Mouse (Mus musculus): Measurements from ENCODE around the gene Mtch1. TPM values are rescaled to one million over a fixed set of nuclear protein-coding genes. Genes with fewer than 3 reads are reported as not detected.
A peak's percentile ranks its signal among the peaks of the same experiment; 100 is the strongest.

The Mtch1 gene
- polyA plus RNA-seq, 1 experiment: 741 TPM

- Histone ChIP-seq H3K79me2 (ENCODE audit: control insufficient read depth, insufficient read depth) (no peaks in the 10 kb centered on the region), H3K36me3 (ENCODE audit: control insufficient read depth, insufficient read depth) (peaks cover 13% of the 10 kb centered on the region)
- TF ChIP-seq POLR2A (IDR thresholded peaks at IDR 0.05; ENCODE audit: insufficient read length, low read depth): no peak
- TF ChIP-seq E2F4 (IDR thresholded peaks at IDR 0.05; ENCODE audit: insufficient read depth): no peak
- TF ChIP-seq MYOG (IDR thresholded peaks at IDR 0.05; ENCODE audit: control insufficient read depth in 1 of 3, insufficient read depth in 1 of 3, insufficient read length in 2 of 3, low read depth in 2 of 3): no peak
- TF ChIP-seq CEBPB (IDR thresholded peaks at IDR 0.05; ENCODE audit: insufficient read depth, poor library complexity, severe bottlenecking): no peak
- no peak for TF ChIP-seq MAX (IDR thresholded peaks at IDR 0.05; ENCODE audit: low read depth)
- no peak for TF ChIP-seq REST (IDR thresholded peaks at IDR 0.05; ENCODE audit: insufficient read depth, insufficient read length)
- no peak for TF ChIP-seq POLR2AphosphoS2 (IDR thresholded peaks at IDR 0.05; ENCODE audit: insufficient read length, low read depth)
- TF ChIP-seq TCF3 (IDR thresholded peaks at IDR 0.05; ENCODE audit: insufficient read length, low read depth): no peak
- TF ChIP-seq SRF (IDR thresholded peaks at IDR 0.05; ENCODE audit: control insufficient read depth, insufficient read length, low read depth): no peak
- TF ChIP-seq MYOD1 (IDR thresholded peaks at IDR 0.05; ENCODE audit: control insufficient read depth in 1 of 3, insufficient read length in 2 of 3, low read depth in 2 of 3): no peak
- TF ChIP-seq USF1 (IDR thresholded peaks at IDR 0.05; ENCODE audit: low read depth): no peak
- TF ChIP-seq TCF12 (IDR thresholded peaks at IDR 0.05; ENCODE audit: insufficient read depth, poor library complexity, severe bottlenecking): no peak
These were observed 17.5 kb downstream of the Mtch1 start for GRCm38 (mm10) chr17:29330221-29330620.

GRCm38 (mm10) chr17:29327691-29328090 lies 20.0 kb downstream of the Mtch1 start:
- TF ChIP-seq POLR2AphosphoS2 (IDR thresholded peaks at IDR 0.05; ENCODE audit: insufficient read length, low read depth) (peak; percentile 25), MAX (IDR thresholded peaks at IDR 0.05; ENCODE audit: low read depth) (no peak), TCF12 (IDR thresholded peaks at IDR 0.05; ENCODE audit: insufficient read depth, poor library complexity, severe bottlenecking) (no peak)
- Histone ChIP-seq H3K27me3 (ENCODE audit: control insufficient read depth, insufficient read depth, insufficient read length) (no peaks in the 10 kb centered on the region), H3ac (ENCODE audit: control insufficient read depth, insufficient read length) (no peak overlapping the region), H3K79me2 (ENCODE audit: control insufficient read depth, insufficient read depth) (no peaks in the 10 kb centered on the region), H3K4me3 (no peak overlapping the region), H3K4me2 (ENCODE audit: low read depth) (no peak overlapping the region), H3K36me3 (ENCODE audit: control insufficient read depth, insufficient read depth) (peaks cover 7% of the 10 kb centered on the region)

More at GRCm38 (mm10) chr17:29330221-29330620, 17.5 kb downstream of the Mtch1 start:
- H3K4me2 ChIP-seq (ENCODE audit: low read depth): peak overlapping the region; percentile 7
- H3K4me3 ChIP-seq: no peak overlapping the region
- H3K27me3 ChIP-seq (ENCODE audit: control insufficient read depth, insufficient read depth, insufficient read length): no peaks in the 10 kb centered on the region
- H3ac ChIP-seq (ENCODE audit: control insufficient read depth, insufficient read length): no peak overlapping the region

- H3K4me3 ChIP-seq: no peak overlapping the region
- TF ChIP-seq REST (IDR thresholded peaks at IDR 0.05; ENCODE audit: insufficient read depth, insufficient read length) (no peak), MYOD1 (IDR thresholded peaks at IDR 0.05; ENCODE audit: control insufficient read depth in 1 of 3, insufficient read length in 2 of 3, low read depth in 2 of 3) (no peak), MAX (IDR thresholded peaks at IDR 0.05; ENCODE audit: low read depth) (no peak), POLR2A (IDR thresholded peaks at IDR 0.05; ENCODE audit: insufficient read length, low read depth) (no peak), TCF3 (IDR thresholded peaks at IDR 0.05; ENCODE audit: insufficient read length, low read depth) (no peak), SRF (IDR thresholded peaks at IDR 0.05; ENCODE audit: control insufficient read depth, insufficient read length, low read depth) (no peak), POLR2AphosphoS2 (IDR thresholded peaks at IDR 0.05; ENCODE audit: insufficient read length, low read depth) (no peak), USF1 (IDR thresholded peaks at IDR 0.05; ENCODE audit: low read depth) (no peak), MYOG (IDR thresholded peaks at IDR 0.05; ENCODE audit: control insufficient read depth in 1 of 3, insufficient read depth in 1 of 3, insufficient read length in 2 of 3, low read depth in 2 of 3) (no peak), CEBPB (IDR thresholded peaks at IDR 0.05; ENCODE audit: insufficient read depth, poor library complexity, severe bottlenecking) (no peak), E2F4 (IDR thresholded peaks at IDR 0.05; ENCODE audit: insufficient read depth) (no peak), TCF12 (IDR thresholded peaks at IDR 0.05; ENCODE audit: insufficient read depth, poor library complexity, severe bottlenecking) (no peak)
- no peaks in the 10 kb centered on the region for H3K79me2 ChIP-seq (ENCODE audit: control insufficient read depth, insufficient read depth)
- H3K4me2 ChIP-seq (ENCODE audit: low read depth): no peak overlapping the region
- no peaks in the 10 kb centered on the region for H3K27me3 ChIP-seq (ENCODE audit: control insufficient read depth, insufficient read depth, insufficient read length)
- peaks cover under 1% of the 10 kb centered on the region for H3K36me3 ChIP-seq (ENCODE audit: control insufficient read depth, insufficient read depth)
- H3ac ChIP-seq (ENCODE audit: control insufficient read depth, insufficient read length): no peak overlapping the region
These were observed 20.9 kb downstream of the Mtch1 start for GRCm38 (mm10) chr17:29326531-29327529.

GRCm38 (mm10) chr17:29325831-29326230 lies 21.9 kb downstream of the Mtch1 start:
- H3K79me2 ChIP-seq (ENCODE audit: control insufficient read depth, insufficient read depth): no peaks in the 10 kb centered on the region
- no peaks in the 10 kb centered on the region for H3K27me3 ChIP-seq (ENCODE audit: control insufficient read depth, insufficient read depth, insufficient read length)
- H3K4me3 ChIP-seq: no peak overlapping the region
- H3K36me3 ChIP-seq (ENCODE audit: control insufficient read depth, insufficient read depth): no peaks in the 10 kb centered on the region
- no peak overlapping the region for H3K4me2 ChIP-seq (ENCODE audit: low read depth)
- TF ChIP-seq MYOD1 (IDR thresholded peaks at IDR 0.05; ENCODE audit: control insufficient read depth in 1 of 3, insufficient read length in 2 of 3, low read depth in 2 of 3): no peak
- no peak for TF ChIP-seq REST (IDR thresholded peaks at IDR 0.05; ENCODE audit: insufficient read depth, insufficient read length)
- TF ChIP-seq MYOG (IDR thresholded peaks at IDR 0.05; ENCODE audit: control insufficient read depth in 1 of 3, insufficient read depth in 1 of 3, insufficient read length in 2 of 3, low read depth in 2 of 3): no peak
- no peak for TF ChIP-seq SRF (IDR thresholded peaks at IDR 0.05; ENCODE audit: control insufficient read depth, insufficient read length, low read depth)
- TF ChIP-seq CEBPB (IDR thresholded peaks at IDR 0.05; ENCODE audit: insufficient read depth, poor library complexity, severe bottlenecking): no peak
- no peak for TF ChIP-seq POLR2A (IDR thresholded peaks at IDR 0.05; ENCODE audit: insufficient read length, low read depth)
- no peak for TF ChIP-seq USF1 (IDR thresholded peaks at IDR 0.05; ENCODE audit: low read depth)
- TF ChIP-seq TCF12 (IDR thresholded peaks at IDR 0.05; ENCODE audit: insufficient read depth, poor library complexity, severe bottlenecking): no peak
- no peak for TF ChIP-seq TCF3 (IDR thresholded peaks at IDR 0.05; ENCODE audit: insufficient read length, low read depth)
- no peak for TF ChIP-seq POLR2AphosphoS2 (IDR thresholded peaks at IDR 0.05; ENCODE audit: insufficient read length, low read depth)
- TF ChIP-seq MAX (IDR thresholded peaks at IDR 0.05; ENCODE audit: low read depth): no peak
- TF ChIP-seq E2F4 (IDR thresholded peaks at IDR 0.05; ENCODE audit: insufficient read depth): no peak
- no peak overlapping the region for H3ac ChIP-seq (ENCODE audit: control insufficient read depth, insufficient read length)

Measured in myocyte (in vitro differentiated cells).